Comparison of ENCODE assay signal across 9 mouse cellular contexts in genomic region chr10:105774382-105774781, GRCm38 (mm10).
A peak's percentile ranks its signal among the peaks of the same experiment; 100 is the strongest.
DNase-seq lines count a peak whose midpoint lies in the region; ATAC-seq lines count a peak whose summit lies in the region.
"Had no signal": no experiment of that assay in that cellular context is flagged by ENCODE, and none has a peak within 500 bp of the region (broad histone marks: within the 10 kb centered on the region; RNA-seq: fewer than 3 reads in every experiment).

No protein-coding gene starts in this region.

- no peaks in the 10 kb centered on the region for H3K36me3 ChIP-seq in forebrain, embryonic 14.5 days (ENCODE audit: control insufficient read depth, insufficient read depth, low read length)
- no peaks in the 10 kb centered on the region for H3K36me3 ChIP-seq in hindbrain, embryonic 12.5 days
- H3K36me3 ChIP-seq in lung, embryonic 16.5 days (ENCODE audit: control insufficient read depth, insufficient read depth, low read length) = no peaks in the 10 kb centered on the region
- H3K36me3 ChIP-seq: limb, embryonic 15.5 days had no signal

- no peaks in the 10 kb centered on the region for H3K9me3 ChIP-seq in forebrain, embryonic 14.5 days (replicated peaks; ENCODE audit: control insufficient read depth, low read length)
- H3K9me3 ChIP-seq in hindbrain, embryonic 12.5 days (replicated peaks) = no peaks in the 10 kb centered on the region
- no peaks in the 10 kb centered on the region for H3K9me3 ChIP-seq in lung, embryonic 16.5 days (ENCODE audit: control insufficient read depth, low read length)
- H3K9me3 ChIP-seq: limb, embryonic 15.5 days had no signal

- peak; percentile 91 for ATAC-seq in forebrain, embryonic 14.5 days
- peak; percentile 75 for ATAC-seq in hindbrain, embryonic 12.5 days (ENCODE audit: low FRiP score)
- peak; percentile 73 for ATAC-seq in lung, embryonic 16.5 days (ENCODE audit: low read depth)

- H3K4me2 ChIP-seq in forebrain, embryonic 14.5 days (ENCODE audit: low read length) = no peak overlapping the region
- no peak overlapping the region for H3K4me2 ChIP-seq in hindbrain, embryonic 12.5 days (replicated peaks)
- no peak overlapping the region for H3K4me2 ChIP-seq in lung, embryonic 16.5 days (ENCODE audit: low read depth, low read length)
- H3K4me2 ChIP-seq: limb, embryonic 15.5 days had no signal

- no peaks in the 10 kb centered on the region for H3K27me3 ChIP-seq in forebrain, embryonic 14.5 days (replicated peaks; ENCODE audit: control insufficient read depth, insufficient read depth, low read length)
- H3K27me3 ChIP-seq in hindbrain, embryonic 12.5 days = no peaks in the 10 kb centered on the region
- H3K27me3 ChIP-seq in lung, embryonic 16.5 days (ENCODE audit: control insufficient read depth, insufficient read depth, low read depth, low read length) = no peaks in the 10 kb centered on the region
- H3K27me3 ChIP-seq: limb, embryonic 15.5 days had no signal

- no peaks in the 10 kb centered on the region for H3K4me1 ChIP-seq in forebrain, embryonic 14.5 days (ENCODE audit: control insufficient read depth, insufficient read depth, low read length)
- no peaks in the 10 kb centered on the region for H3K4me1 ChIP-seq in hindbrain, embryonic 12.5 days
- no peaks in the 10 kb centered on the region for H3K4me1 ChIP-seq in lung, embryonic 16.5 days (replicated peaks; ENCODE audit: control insufficient read depth, insufficient read depth, low read length)
- H3K4me1 ChIP-seq: limb, embryonic 15.5 days had no signal

- DNase-seq in MEL-GATA-1-ER (ENCODE audit: extremely low read depth, low read depth) = peak; percentile 23
- peak; percentile 21 for DNase-seq in c-Kit-positive CD71-positive TER-119-negative erythroid progenitor cells, embryonic 14.5 days (ENCODE audit: low read depth)
- peak; percentile 90 for DNase-seq in forebrain, embryonic 14.5 days (ENCODE audit: low spot score)
- DNase-seq in layer of hippocampus, adult 9-10 months (ENCODE audit: low spot score) = peak; percentile 39
- DNase-seq in ovary, postnatal 36 days (ENCODE audit: low spot score) = peak; percentile 60
- DNase-seq in urinary bladder, postnatal 25 days (ENCODE audit: low spot score) = peak; percentile 40

- no peak overlapping the region for H3K27ac ChIP-seq in forebrain, embryonic 14.5 days (ENCODE audit: low read depth, low read length)
- no peak overlapping the region for H3K27ac ChIP-seq in hindbrain, embryonic 12.5 days
- no peak overlapping the region for H3K27ac ChIP-seq in lung, embryonic 16.5 days (ENCODE audit: low read length)
- H3K27ac ChIP-seq: limb, embryonic 15.5 days had no signal

- no peak overlapping the region for H3K4me3 ChIP-seq in forebrain, embryonic 14.5 days (ENCODE audit: low read depth, low read length)
- no peak overlapping the region for H3K4me3 ChIP-seq in hindbrain, embryonic 12.5 days
- no peak overlapping the region for H3K4me3 ChIP-seq in lung, embryonic 16.5 days (ENCODE audit: low read length)
- H3K4me3 ChIP-seq: limb, embryonic 15.5 days had no signal

- 15% methylated on average over 6 of the region's 6 CpGs for WGBS in forebrain, embryonic 14.5 days
- 19% methylated on average over 6 of the region's 6 CpGs for WGBS in hindbrain, embryonic 12.5 days
- WGBS in lung, embryonic 16.5 days = 8% methylated on average over 6 of the region's 6 CpGs

- H3K9ac ChIP-seq in forebrain, embryonic 14.5 days (ENCODE audit: low read length) = no peak overlapping the region
- H3K9ac ChIP-seq in hindbrain, embryonic 12.5 days = no peak overlapping the region
- H3K9ac ChIP-seq in lung, embryonic 16.5 days (ENCODE audit: low read length) = no peak overlapping the region
- H3K9ac ChIP-seq: limb, embryonic 15.5 days had no signal

Comparison
In these comparisons a context has a peak if more than half of its experiments do, and no peak if none do; other contexts are left out.
1. DNase-seq: peak in every context shown above with its lines; median percentile 90 in forebrain, embryonic 14.5 days; 60 in ovary, postnatal 36 days; 40 in urinary bladder, postnatal 25 days; 39 in layer of hippocampus, adult 9-10 months; 23 in MEL-GATA-1-ER; 21 in c-Kit-positive CD71-positive TER-119-negative erythroid progenitor cells, embryonic 14.5 days.